Mouse (Mus musculus): Measurements from ENCODE around the gene Kiz. TPM values are rescaled to one million over a fixed set of nuclear protein-coding genes. Genes with fewer than 3 reads are reported as not detected.
A peak's percentile ranks its signal among the peaks of the same experiment; 100 is the strongest.

Kiz gene
- total RNA-seq, 2 experiments from 2014 or later, result 11.2 to 11.5 TPM

GRCm38 (mm10) chr2:146839303-146840030 is 16.2 kb upstream of the Kiz start:
- DNase-seq (ENCODE audit: low spot score in 2 of 2), result no peak
- intact Hi-C loops (cut with DNase I), result loop anchor here (5.0 to 10.0 kb wide), 6 partner anchors 117 to 1198 kb away; partner anchors contain the start of genes Nkx2-4 and Pax1

GRCm38 (mm10) chr2:146847863-146848262 is 7.8 kb upstream of the Kiz start:
- no peak for DNase-seq (ENCODE audit: low spot score in 2 of 2)
- intact Hi-C loops (cut with DNase I), result no loop called here

- intact Hi-C loops (cut with DNase I), result no loop called here
- peak in 1 of 2 experiments; percentile 27 for DNase-seq (ENCODE audit: low spot score in 2 of 2)
These were observed 456 bp downstream of the Kiz start for GRCm38 (mm10) chr2:146856120-146856519.

GRCm38 (mm10) chr2:146856853-146857252 is 1.2 kb downstream of the Kiz start:
- no peak for DNase-seq (ENCODE audit: low spot score in 2 of 2)
- intact Hi-C loops (cut with DNase I), result no loop called here

GRCm38 (mm10) chr2:146865781-146866180 is 10.1 kb downstream of the Kiz start:
- DNase-seq (ENCODE audit: low spot score in 2 of 2), result no peak
- intact Hi-C loops (cut with DNase I), result no loop called here

- intact Hi-C loops (cut with DNase I), result no loop called here
- no peak for DNase-seq (ENCODE audit: low spot score in 2 of 2)
These were observed 15.9 kb downstream of the Kiz start for GRCm38 (mm10) chr2:146871300-146872269.

GRCm38 (mm10) chr2:146872697-146873096 is 17.0 kb downstream of the Kiz start:
- intact Hi-C loops (cut with DNase I), result no loop called here
- DNase-seq (ENCODE audit: low spot score in 2 of 2), result no peak

- DNase-seq (ENCODE audit: low spot score in 2 of 2), result no peak
- intact Hi-C loops (cut with DNase I), result no loop called here
These were observed 18.3 kb downstream of the Kiz start for GRCm38 (mm10) chr2:146873881-146874441.

GRCm38 (mm10) chr2:146877423-146878098 is 21.9 kb downstream of the Kiz start:
- intact Hi-C loops (cut with DNase I), result no loop called here
- no peak for DNase-seq (ENCODE audit: low spot score in 2 of 2)

GRCm38 (mm10) chr2:146881623-146882022 is 26.0 kb downstream of the Kiz start:
- intact Hi-C loops (cut with DNase I), result no loop called here
- DNase-seq (ENCODE audit: low spot score in 2 of 2), result no peak

- DNase-seq (ENCODE audit: low spot score in 2 of 2), result peak in 1 of 2 experiments; percentile 2
- intact Hi-C loops (cut with DNase I), result no loop called here
These were observed 28.7 kb downstream of the Kiz start for GRCm38 (mm10) chr2:146884291-146884855.

- intact Hi-C loops (cut with DNase I), result no loop called here
- DNase-seq (ENCODE audit: low spot score in 2 of 2), result no peak
These were observed 33.2 kb downstream of the Kiz start for GRCm38 (mm10) chr2:146888786-146889414.

- DNase-seq (ENCODE audit: low spot score in 2 of 2), result no peak
- intact Hi-C loops (cut with DNase I), result no loop called here
These were observed 43.3 kb downstream of the Kiz start for GRCm38 (mm10) chr2:146898977-146899376.

GRCm38 (mm10) chr2:146916085-146916484 is 60.4 kb downstream of the Kiz start:
- intact Hi-C loops (cut with DNase I), result no loop called here
- no peak for DNase-seq (ENCODE audit: low spot score in 2 of 2)

- no peak for DNase-seq (ENCODE audit: low spot score in 2 of 2)
- intact Hi-C loops (cut with DNase I), result no loop called here
These were observed 62.1 kb downstream of the Kiz start for GRCm38 (mm10) chr2:146917770-146918169.

- no peak for DNase-seq (ENCODE audit: low spot score in 2 of 2)
- intact Hi-C loops (cut with DNase I), result no loop called here
These were observed 64.9 kb downstream of the Kiz start for GRCm38 (mm10) chr2:146920375-146921160.

- no peak for DNase-seq (ENCODE audit: low spot score in 2 of 2)
- intact Hi-C loops (cut with DNase I), result no loop called here
These were observed 69.6 kb downstream of the Kiz start for GRCm38 (mm10) chr2:146925296-146925695.

- intact Hi-C loops (cut with DNase I), result no loop called here
- no peak for DNase-seq (ENCODE audit: low spot score in 2 of 2)
These were observed 70.2 kb downstream of the Kiz start for GRCm38 (mm10) chr2:146925846-146926245.

Data from left cerebral cortex, postnatal 14 days (tissue).